Mouse (Mus musculus) spleen, adult 2 months (tissue): ENCODE measurements around the gene Fnbp1. TPM values are rescaled to one million over a fixed set of nuclear protein-coding genes. Genes with fewer than 3 reads are reported as not detected.

ENCODE experiments used
- DNase-seq, 2 experiments: peaks; one replicate each; pipeline versions ENCODE4 v3.0.0 to v3.0.0-alpha.2; 2012 to 2021; ENCODE audit warnings: low spot score in 2 of 2, low read depth in 1 of 2
- H3K27ac ChIP-seq: fragments of 200-500 bp; 2 replicates; pipeline ENCODE4 v1.5.1; 2012; ENCODE audit warnings: low read length, inconsistent platforms; ENCODE audit not compliant: insufficient read depth
- H3K27me3 ChIP-seq: fragments of 200-500 bp; 2 replicates; pipeline ENCODE4 v1.6.1; 2012; ENCODE audit warnings: mild to moderate bottlenecking, moderate library complexity, low read length, inconsistent platforms; ENCODE audit not compliant: control insufficient read depth, insufficient read depth
- H3K36me3 ChIP-seq: fragments of 200-500 bp; 2 replicates; pipeline ENCODE4 v1.6.1; 2012; ENCODE audit warnings: mild to moderate bottlenecking, low read length, inconsistent platforms; ENCODE audit not compliant: control insufficient read depth, insufficient read depth
- H3K4me1 ChIP-seq: fragments of 200-500 bp; 2 replicates; pipeline ENCODE4 v1.6.1; 2011; ENCODE audit warnings: inconsistent platforms; ENCODE audit not compliant: control insufficient read depth, insufficient read depth, insufficient read length
- H3K4me3 ChIP-seq: fragments of 200-500 bp; 2 replicates; pipeline ENCODE4 v1.5.1; 2011; ENCODE audit warnings: mild to moderate bottlenecking, inconsistent platforms; ENCODE audit not compliant: insufficient read depth, insufficient read length; ENCODE audit errors: extremely low read depth
- CTCF ChIP-seq: fragments of 200-500 bp; IDR thresholded peaks from 2 replicates; pipeline ENCODE4 v1.5.1; 2011; ENCODE audit warnings: mild to moderate bottlenecking, inconsistent platforms; ENCODE audit not compliant: insufficient read depth, insufficient read length, insufficient replicate concordance; ENCODE audit errors: extremely low read depth
- POLR2A ChIP-seq: fragments of 200-500 bp; IDR thresholded peaks from 2 replicates; pipeline ENCODE4 v1.6.1; 2011; ENCODE audit warnings: low read depth, low read length, inconsistent platforms
- WGBS: fragments of 180-500 bp; shearing (Covaris S2); methylation state at CpG from one replicate; pipeline ENCODE4 v1.1.7; 2018; 5-methylcytosine and 5-hydroxymethylcytosine counted together
- polyA plus RNA-seq: library from polyadenylated mRNA; depleted of rRNA; stranded (reverse); fragments of >200 nt; gene quantifications from 2 replicates; pipeline ENCODE4 v1.2.3, GENCODE M21; 2012

The Fnbp1 gene
- polyA plus RNA-seq, 1 experiment: 78.7 TPM

GRCm38 (mm10) chr2:31164841-31165455 is 23.1 kb upstream of the Fnbp1 start:
- Histone ChIP-seq H3K4me3 (no peak overlapping the region), H3K4me1 (peaks cover 16% of the 10 kb centered on the region; the same call in 1 of the 2 replicates), H3K27ac (peak overlapping the region; percentile 61), H3K27me3 (no peaks in the 10 kb centered on the region), H3K36me3 (peaks cover 17% of the 10 kb centered on the region)
- TF ChIP-seq POLR2A (no peak), CTCF (no peak)
- 40% methylated on average over 5 of the region's 5 CpGs for WGBS
- no peak for DNase-seq

GRCm38 (mm10) chr2:31163361-31164118 is 21.7 kb upstream of the Fnbp1 start:
- H3K27ac ChIP-seq: no peak overlapping the region
- no peak overlapping the region for H3K4me3 ChIP-seq
- H3K27me3 ChIP-seq: no peaks in the 10 kb centered on the region
- H3K4me1 ChIP-seq: peaks cover 16% of the 10 kb centered on the region; the same call in 1 of the 2 replicates
- H3K36me3 ChIP-seq: peaks cover 7% of the 10 kb centered on the region
- TF ChIP-seq POLR2A (no peak), CTCF (no peak)
- DNase-seq: no peak
- 87% methylated on average over 11 of the region's 11 CpGs for whole genome bisulfite sequencing

GRCm38 (mm10) chr2:31161620-31162019 is 19.8 kb upstream of the Fnbp1 start:
- H3K4me3 ChIP-seq: no peak overlapping the region
- no peak for DNase-seq
- no peaks in the 10 kb centered on the region for H3K27me3 ChIP-seq
- WGBS: 88% methylated on average over 4 of the region's 4 CpGs
- H3K27ac ChIP-seq: no peak overlapping the region
- TF ChIP-seq CTCF (no peak), POLR2A (no peak)
- peaks cover 16% of the 10 kb centered on the region; the same call in 1 of the 2 replicates for H3K4me1 ChIP-seq
- no peaks in the 10 kb centered on the region for H3K36me3 ChIP-seq

GRCm38 (mm10) chr2:31160147-31160920 is 18.5 kb upstream of the Fnbp1 start:
- Histone ChIP-seq H3K27ac (no peak overlapping the region), H3K27me3 (no peaks in the 10 kb centered on the region), H3K4me1 (peaks cover 12% of the 10 kb centered on the region; the same call in 1 of the 2 replicates), H3K36me3 (no peaks in the 10 kb centered on the region), H3K4me3 (no peak overlapping the region)
- no peak for TF ChIP-seq POLR2A
- TF ChIP-seq CTCF: no peak
- WGBS: 90% methylated on average over 10 of the region's 10 CpGs
- no peak for DNase-seq

GRCm38 (mm10) chr2:31156846-31157245 is 15.0 kb upstream of the Fnbp1 start:
- TF ChIP-seq POLR2A: no peak
- TF ChIP-seq CTCF: no peak
- no peak for DNase-seq
- Histone ChIP-seq H3K27me3 (no peaks in the 10 kb centered on the region), H3K4me3 (no peak overlapping the region), H3K36me3 (no peaks in the 10 kb centered on the region), H3K4me1 (peaks cover under 1% of the 10 kb centered on the region; the same call in 1 of the 2 replicates), H3K27ac (no peak overlapping the region)
- 91% methylated on average over 3 of the region's 3 CpGs for WGBS

- TF ChIP-seq CTCF (no peak), POLR2A (peak; percentile 59)
- WGBS: 1% methylated on average over 53 of the region's 53 CpGs
- peak; percentile 56 to 82 for DNase-seq
- H3K27ac ChIP-seq: peak within 1 kb of the TSS; percentile 66
- peak within 1 kb of the TSS; percentile 100 for H3K4me3 ChIP-seq
- H3K27me3 ChIP-seq: no peaks in the 10 kb centered on the region
- 0 out of 2 replicates have a peak, but pooled peaks cover 2% of the 10 kb centered on the region for H3K36me3 ChIP-seq
- peaks cover 2% of the 10 kb centered on the region; the same call in 1 of the 2 replicates for H3K4me1 ChIP-seq
These were observed 10.3 kb upstream of the Fnbp1 start, which contains the start of gene Gpr107 for GRCm38 (mm10) chr2:31151892-31152812. Gene Gpr107 (plus strand): TSS chr2:31152316.
